Mouse (Mus musculus): Measurements from ENCODE around the gene Senp5.
A peak's percentile ranks its signal among the peaks of the same experiment; 100 is the strongest.
"Not testable (repeated sequence)": the region's sequence is repeated elsewhere in the genome, so short reads cannot be mapped to it uniquely, and the experiment has no call there.

The Senp5 gene

DNA sequence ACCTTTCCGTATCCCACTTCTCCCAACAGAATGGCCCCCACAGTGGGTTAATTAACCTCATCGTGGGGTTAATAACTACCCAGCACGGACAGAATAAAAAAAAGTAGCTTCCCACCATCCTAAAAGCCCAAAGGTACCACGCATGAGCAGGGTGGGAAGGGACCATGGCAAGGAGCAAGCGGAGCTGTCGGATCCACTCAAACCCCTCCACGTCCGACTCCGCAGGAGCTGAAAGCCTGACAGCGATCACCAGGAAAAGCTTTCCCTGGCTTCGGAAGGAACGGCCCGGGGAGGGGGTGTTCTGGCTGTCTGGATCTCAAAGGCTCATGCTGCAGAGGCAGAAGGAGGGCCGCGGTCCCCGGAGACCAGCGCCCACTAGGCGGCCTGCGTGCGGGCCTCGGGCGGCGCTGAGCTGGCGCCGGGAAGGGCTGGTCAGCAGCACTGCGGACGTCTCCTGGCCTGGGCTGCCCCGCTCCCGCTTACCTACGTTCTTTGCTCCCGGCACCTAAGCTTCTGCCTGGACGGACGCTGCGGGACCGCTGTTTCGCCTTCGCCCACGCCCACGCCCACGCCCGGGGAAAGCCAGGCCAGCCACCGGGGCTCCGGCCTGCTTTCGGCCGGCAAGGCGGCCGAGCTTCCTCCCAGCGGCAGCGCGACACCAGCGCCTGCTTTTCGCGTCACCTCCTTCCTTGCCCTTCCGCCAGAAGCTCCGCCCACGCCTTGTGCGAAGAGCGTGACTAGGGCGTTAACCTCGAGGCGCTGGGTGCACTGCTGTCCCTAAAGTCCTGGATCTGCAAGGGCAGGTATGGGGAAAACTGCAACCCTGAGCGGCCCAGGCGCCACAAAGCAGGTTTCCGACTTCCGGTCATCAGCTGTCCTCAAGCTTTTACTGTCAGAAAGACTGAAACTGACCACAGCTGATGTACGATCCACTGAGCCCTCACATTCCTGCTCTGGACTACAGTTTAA is at the start of gene Senp5:
Senp5 (minus strand) TSS at position 779 of the 969 bp plus-strand sequence.
- peak; percentile 99 for DNase-seq

DNA sequence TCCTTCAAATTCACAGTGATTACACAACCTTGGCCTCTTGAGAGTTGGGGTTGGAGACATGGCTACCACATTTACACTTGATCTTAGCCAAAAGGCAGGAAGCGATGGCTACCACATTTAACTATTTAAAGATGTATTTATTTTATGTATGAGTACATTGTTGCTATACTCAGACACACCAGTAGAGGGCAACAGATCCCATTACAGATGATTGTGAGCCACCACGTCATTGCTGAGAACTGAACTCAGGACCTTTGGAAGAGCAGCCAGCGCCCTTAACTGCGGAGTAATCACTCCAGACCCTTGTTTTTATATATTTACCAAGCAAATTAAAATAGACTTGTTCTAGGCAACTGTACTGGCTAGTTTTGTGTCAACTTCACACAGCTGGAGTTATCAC is 39.3 kb upstream of the Senp5 start:
- DNase-seq = no peak

GRCm38 (mm10) chr16:32019678-32020077 is 16.6 kb upstream of the Senp5 start:
- no peak for DNase-seq

DNA sequence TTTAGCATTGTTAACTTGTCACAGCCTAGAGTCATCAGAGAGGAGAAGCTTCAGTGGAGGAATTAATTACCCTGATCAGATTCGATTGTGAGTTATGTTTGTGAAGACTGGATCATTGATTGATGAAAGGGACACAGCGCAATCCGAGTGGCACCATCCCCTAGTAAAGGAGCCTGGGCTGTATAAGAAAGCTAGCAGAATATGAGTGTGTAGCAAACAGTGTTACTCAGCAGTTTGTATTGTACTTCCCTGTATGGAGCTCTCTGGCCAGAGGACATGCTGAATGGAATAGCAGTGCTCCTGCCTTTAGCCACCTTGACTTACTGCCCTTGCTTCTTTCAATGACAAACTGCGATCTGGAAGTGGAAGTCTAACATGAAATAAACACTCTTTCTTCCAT is 7.2 kb upstream of the Senp5 start:
- DNase-seq = peak; percentile 62

DNA sequence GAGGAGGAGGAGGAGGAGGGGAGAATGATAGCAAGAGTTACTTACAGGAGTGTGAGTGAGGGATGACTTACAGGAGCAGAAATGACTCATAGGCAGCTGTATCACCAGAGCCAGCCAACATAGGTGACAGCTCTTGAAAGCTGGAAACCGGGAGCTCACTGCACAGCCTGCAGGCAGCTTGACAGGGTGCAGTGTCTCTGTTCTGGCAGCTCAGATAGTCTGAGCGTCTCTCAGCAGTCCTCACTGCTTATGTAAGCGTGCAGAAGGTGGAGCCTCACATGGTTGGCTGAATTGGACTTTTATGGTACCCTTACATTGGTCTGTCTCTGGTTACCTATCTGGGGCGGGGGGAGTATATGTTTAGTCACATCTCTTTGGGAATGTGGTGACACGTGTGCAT is 6.8 kb upstream of the Senp5 start:
- peak; percentile 80 for DNase-seq

DNA sequence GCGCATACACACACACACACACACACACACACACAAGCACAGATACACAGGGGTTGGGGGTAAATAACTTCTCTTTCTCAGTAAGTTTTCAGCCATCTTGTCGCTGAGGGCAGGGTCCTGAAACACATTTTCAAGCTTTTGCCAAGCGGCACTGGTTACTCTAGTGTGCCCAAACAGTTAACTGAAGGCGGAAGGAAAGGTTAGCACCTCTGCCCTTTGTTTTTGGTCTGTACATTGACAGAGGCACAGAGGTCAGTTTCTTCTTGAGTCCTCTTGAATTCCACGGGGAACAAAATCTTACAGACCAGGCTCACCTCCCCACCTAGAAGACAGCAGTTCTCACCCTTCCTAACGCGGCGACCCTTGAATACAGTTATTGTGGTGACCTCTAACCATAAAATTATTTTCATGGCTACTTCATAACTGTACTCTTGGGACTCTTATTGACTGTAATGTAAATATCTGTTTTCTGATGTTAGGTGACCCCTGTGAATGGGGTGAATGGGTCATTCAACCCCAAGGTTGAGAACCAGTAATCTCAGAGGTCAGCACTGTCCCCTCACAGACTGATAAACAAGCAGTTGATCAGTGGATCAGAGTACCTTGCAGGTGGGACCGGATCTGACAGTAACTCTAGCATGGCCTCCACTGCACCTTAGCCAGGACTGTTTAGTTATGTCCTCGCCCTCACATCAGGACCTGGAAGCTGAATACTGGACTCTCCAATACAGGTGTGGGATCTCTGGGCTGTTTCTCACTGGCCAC is 5.6 kb upstream of the Senp5 start:
- DNase-seq = peak; percentile 74

DNA sequence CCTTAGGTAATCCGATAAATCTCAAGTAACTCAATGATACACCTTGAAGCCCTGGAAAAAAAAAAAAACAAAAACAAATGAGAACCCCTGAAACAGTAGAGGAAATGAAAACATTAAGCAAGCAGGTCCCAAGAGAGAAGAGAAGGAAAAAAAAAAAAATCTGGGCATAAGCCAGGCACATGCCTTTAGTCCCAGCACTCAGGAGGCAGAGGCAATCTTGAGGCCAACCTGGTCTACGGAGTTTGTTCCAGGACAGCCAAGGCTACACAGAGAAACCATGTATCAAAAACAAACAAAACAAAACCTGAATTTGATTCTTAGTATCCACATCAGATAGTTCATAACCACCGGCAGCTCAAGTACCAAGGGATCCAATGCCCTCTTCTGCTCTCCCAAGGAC is 1.6 kb upstream of the Senp5 start:
- DNase-seq = peak; percentile 53

DNA sequence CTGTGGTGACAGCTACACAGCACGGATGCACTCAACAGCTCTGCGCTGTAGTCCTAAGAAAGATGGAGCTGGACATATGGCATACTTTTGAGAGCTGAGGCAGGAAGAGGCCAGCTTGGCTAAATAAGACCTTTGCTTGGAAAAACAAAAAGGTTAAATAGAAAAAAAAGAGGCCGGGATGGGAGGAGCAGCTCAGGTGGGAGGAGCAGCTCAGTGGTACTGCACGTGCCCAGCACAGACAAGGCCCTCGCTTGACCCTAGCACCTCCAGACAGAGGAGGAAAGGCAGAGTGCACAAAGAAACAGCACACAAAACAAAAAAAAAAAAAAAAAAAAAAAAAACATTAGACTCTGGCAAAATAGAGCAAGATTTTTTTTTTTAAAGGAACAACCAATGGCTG is 6.7 kb downstream of the Senp5 start:
- peak; percentile 7 for DNase-seq

DNA sequence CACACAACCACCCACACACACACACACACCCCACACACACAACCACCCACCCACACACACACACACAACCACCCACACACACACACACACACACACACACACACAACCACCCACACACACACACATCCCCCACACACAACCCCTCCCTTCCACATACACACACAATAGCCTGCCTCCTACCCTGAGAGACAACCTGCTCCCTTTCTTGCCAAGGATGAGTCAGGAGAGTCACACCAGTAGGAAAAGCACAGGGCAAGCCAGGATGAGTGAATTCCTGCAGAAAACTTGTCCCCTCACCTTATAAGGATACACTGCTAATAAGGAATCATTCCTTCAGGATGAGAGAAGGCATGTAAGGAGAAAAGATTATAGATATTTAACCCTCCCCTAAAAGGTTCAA is 9.1 kb downstream of the Senp5 start:
- peak; percentile 69 for DNase-seq

DNA sequence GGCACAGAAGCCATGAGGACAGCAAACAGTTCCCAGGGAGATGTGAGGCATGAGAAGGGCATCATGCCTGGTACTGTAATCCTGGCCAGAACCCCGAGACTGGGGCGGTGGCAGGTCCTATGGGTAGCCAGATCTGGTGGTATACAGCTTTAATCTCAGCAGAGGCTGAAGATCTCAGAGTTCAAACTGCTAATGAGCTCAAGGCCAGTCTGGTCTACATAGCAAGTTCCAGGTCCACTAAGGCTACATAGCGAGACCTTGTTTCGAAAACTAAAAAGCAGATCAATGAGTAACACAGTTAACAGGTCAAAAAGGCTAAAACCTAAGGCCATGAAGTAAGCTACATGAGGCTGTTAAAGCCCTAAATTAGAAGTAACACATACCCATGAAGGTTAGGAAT is 9.9 kb downstream of the Senp5 start:
- peak; percentile 57 for DNase-seq

DNA sequence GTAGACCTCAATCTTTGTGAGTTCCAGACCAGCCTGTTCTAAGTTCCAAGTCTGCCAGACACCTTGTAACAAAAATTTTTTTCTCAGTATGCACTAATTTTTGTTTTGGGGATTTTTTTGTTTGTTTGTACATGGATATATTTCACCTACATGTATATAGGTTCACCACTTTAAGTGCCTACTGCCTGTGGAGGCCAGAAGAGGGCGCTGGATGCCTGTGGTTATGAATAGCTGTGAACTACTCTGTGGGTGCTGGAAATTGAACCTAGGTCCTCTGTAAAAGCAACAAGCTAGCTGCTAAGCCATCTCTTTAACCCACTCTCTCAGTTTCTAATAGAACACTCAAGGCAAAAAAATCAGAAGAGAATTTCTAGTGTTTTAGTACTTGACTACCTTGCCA is 11.0 kb downstream of the Senp5 start:
- peak; percentile 27 for DNase-seq

GRCm38 (mm10) chr16:31980946-31981345 is 22.1 kb downstream of the Senp5 start:
- peak; percentile 77 for DNase-seq

- DNase-seq = peak; percentile 72
Observed at GRCm38 (mm10) chr16:31979501-31979900, 23.6 kb downstream of the Senp5 start.

DNA sequence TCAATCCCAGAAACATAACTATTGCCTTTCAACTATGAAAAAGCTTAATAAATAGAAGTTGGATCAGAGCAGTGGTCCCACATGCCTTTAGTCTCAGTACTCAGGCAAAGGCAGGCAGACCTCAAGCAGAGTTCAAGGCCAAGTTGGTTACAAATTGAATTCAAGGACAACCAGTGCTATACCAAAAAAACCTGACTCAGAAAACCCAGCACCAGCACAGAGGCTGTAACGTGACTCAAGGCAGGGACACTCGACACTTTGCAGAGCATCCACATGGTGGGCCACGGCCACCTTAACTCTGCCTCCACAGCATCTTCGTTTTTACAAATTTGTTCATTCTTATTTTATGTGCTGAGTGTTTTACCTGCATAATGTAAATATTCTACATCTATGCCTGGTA is 27.8 kb downstream of the Senp5 start:
- DNase-seq = peak; percentile 58

GRCm38 (mm10) chr16:31963224-31963623 is 39.9 kb downstream of the Senp5 start:
- no peak for DNase-seq

- DNase-seq = peak; percentile 99
Observed at GRCm38 (mm10) chr16:31948345-31948774, 54.7 kb downstream of the Senp5 start, which contains the start of the genes 0610012G03Rik and Ncbp2. Gene 0610012G03Rik (minus strand): TSS chr16:31948494. Gene Ncbp2 (plus strand): TSS chr16:31948513.

DNA sequence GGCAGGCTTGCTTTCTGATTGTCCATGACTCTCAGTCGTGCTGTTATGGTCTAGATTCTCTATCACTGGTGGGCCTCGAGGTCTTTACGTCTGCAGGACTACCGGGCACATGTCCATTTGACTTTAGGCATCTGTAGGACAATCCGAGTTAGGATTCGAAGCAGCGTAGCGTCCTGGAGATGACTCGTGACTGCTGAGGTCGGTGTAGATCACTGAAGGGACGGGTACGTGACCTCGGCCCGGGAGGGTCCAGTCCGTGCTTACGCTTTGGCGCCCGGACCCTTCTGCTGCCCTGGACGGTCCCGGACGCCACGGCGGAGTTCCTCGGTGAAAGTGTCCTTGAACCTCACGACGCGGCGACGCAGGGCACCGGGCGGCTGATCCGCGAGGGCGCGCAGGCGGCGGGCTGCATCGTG is 55.2 kb downstream of the Senp5 start:
- no peak for DNase-seq

GRCm38 (mm10) chr16:31947333-31947732 is 55.8 kb downstream of the Senp5 start:
- DNase-seq = no peak

DNA sequence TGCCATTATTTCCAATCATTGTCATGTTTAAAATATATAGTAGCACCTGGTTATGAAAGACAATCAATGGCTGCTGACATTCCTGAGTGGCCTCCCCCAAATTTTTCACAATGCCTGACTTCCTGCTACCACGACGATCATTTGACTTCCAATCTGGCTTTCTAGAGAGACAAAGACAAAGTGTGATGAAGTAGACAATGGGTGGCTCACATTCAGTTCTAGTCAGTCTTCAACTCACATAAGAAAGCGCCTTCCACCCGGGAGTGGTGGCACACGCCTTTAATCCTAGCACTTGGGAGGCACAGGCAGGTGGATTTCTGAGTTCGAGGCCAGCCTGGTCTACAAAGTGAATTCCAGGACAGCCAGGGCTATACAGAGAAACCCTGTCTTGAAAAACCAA is 57.1 kb downstream of the Senp5 start:
- not testable (repeated sequence) for DNase-seq

- peak; percentile 91 for DNase-seq
Observed at GRCm38 (mm10) chr16:31945372-31945771, 57.7 kb downstream of the Senp5 start.

DNA sequence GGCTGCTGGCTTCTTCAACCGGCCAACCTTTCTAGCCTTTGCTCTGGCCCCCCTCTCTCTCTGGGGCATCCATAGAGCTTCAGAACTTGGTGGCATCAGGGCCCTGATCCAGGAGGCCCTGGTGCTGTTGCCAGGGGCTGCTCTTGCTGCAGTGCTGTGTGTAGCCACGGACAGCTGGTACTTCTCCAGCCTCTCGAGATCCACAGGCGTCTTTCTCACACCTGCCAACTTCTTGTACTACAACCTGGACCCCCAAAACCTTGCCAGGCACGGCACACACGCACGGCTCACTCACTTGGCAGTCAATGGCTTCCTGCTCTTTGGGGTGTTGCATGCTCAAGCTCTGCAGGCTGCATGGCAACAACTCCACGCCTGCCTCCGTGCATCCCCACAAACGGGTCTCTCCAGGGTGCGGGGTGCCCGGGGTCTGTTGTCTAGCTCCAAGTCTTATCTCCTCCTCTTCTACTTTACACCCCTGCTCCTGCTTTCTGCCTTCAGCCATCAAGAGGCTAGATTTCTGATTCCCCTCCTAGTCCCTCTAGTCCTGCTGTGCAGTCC is 58.3 kb downstream of the Senp5 start:
- peak; percentile 92 for DNase-seq

DNA sequence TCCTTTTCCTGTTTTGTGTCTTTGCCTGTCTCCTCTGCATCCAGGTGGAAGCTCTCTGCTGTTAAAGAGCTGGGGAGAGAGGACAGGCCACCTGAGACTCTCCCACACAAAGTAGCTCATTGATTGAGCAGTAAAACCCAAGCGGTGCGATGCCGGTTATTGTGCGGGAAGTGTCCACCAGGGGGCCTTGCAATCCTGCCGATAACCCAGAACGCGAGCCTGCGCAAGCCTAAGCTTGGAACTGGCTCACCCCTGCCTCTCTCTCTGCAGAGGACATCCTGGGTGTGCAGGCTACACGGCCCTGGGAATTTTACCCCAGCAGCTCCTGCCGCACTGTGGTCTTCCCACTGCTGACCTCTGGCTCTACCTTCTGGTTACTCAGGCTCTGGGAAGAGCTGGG is 59.1 kb downstream of the Senp5 start:
- peak; percentile 96 for DNase-seq

- no peak for DNase-seq
Observed at GRCm38 (mm10) chr16:31940586-31940985, 62.5 kb downstream of the Senp5 start.

Measured in heart, adult 11 months (tissue).